Mouse (Mus musculus) C2C12 (cell line): Measurements from ENCODE around the gene Qrich1.

Experiments used
- CTCF ChIP-seq: IDR thresholded peaks from one replicate; pipeline ENCODE4 v1.5.1; 2011; ENCODE audit not compliant: control insufficient read depth, insufficient read depth, insufficient read length
- MAX ChIP-seq: IDR thresholded peaks from one replicate; pipeline ENCODE4 v1.6.1; 2011; ENCODE audit warnings: mild to moderate bottlenecking, control low read depth
- MYOG ChIP-seq: IDR thresholded peaks from one replicate; pipeline ENCODE4 v1.6.1; 2011; ENCODE audit not compliant: control insufficient read depth, insufficient read length; ENCODE audit errors: extremely low read depth

DNA sequence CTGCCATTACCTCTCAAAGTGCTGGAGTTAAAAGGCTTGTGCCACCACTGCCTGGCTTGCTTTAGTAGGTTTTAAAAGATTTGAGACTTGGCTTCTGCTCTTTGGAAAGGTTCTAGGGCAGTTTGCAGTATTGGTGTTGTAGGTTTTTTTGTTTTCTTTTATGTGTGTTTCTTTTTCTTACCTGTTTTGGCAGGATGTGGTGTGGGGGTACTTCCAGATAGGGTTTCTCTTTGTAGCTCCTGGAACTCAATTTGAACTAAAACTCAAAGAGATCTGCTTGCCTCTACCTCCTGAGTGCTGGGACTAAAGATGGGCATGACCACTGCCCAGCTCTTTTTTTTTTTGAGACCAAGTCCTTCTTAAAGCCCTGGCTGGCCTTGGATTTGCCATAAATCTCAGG, 24.2 kb downstream of the Qrich1 start:
- no peak for TF ChIP-seq MAX
- TF ChIP-seq CTCF = no peak
- no peak for TF ChIP-seq MYOG
